Mouse (Mus musculus): Measurements from ENCODE around the gene Vac14. TPM values are rescaled to one million over a fixed set of nuclear protein-coding genes. Genes with fewer than 3 reads are reported as not detected.

Vac14 gene
- total RNA-seq, 1 experiment: 33.1 TPM

- Histone ChIP-seq H3K9ac (ENCODE audit: insufficient read depth, low read depth, low read length, poor library complexity, severe bottlenecking) (no peak overlapping the region), H3K9me3 (ENCODE audit: control insufficient read depth, insufficient read depth, low read depth, low read length) (no peaks in the 10 kb centered on the region), H3K4me1 (ENCODE audit: control insufficient read depth in 2 of 2, insufficient read depth in 2 of 2, low read length in 2 of 2, poor library complexity in 1 of 2) (no peaks in the 10 kb centered on the region), H3K27ac (ENCODE audit: insufficient read depth, low read depth, low read length, poor library complexity, severe bottlenecking) (no peak overlapping the region; the same call in 1 of the 2 replicates), H3K4me3 (ENCODE audit: insufficient read depth in 1 of 2, low read depth in 1 of 2, low read length in 2 of 2, poor library complexity in 1 of 2, severe bottlenecking in 1 of 2) (no peak overlapping the region), H3K36me3 (ENCODE audit: control insufficient read depth, insufficient read depth, low read length, poor library complexity, severe bottlenecking) (peaks cover 34% of the 10 kb centered on the region)
- DNase-seq (ENCODE audit: low read depth, low spot score): no peak
- TF ChIP-seq HCFC1 (IDR thresholded peaks at IDR 0.05; ENCODE audit: borderline replicate concordance, insufficient read depth, low read length) (no peak), MAFK (IDR thresholded peaks at IDR 0.05; ENCODE audit: insufficient read depth, low read depth, low read length) (no peak), ZNF384 (IDR thresholded peaks at IDR 0.05; ENCODE audit: low read depth, low read length) (no peak), ZC3H11A (IDR thresholded peaks at IDR 0.05; ENCODE audit: borderline replicate concordance, low read depth, low read length) (no peak), CHD2 (IDR thresholded peaks at IDR 0.05; ENCODE audit: low read depth, low read length) (no peak)
- in situ Hi-C loops (cut with MboI; ENCODE audit: low sequenced_read_pairs in 2 of 2, unreplicated experiment in 2 of 2): no loop called here
Observed at GRCm38 (mm10) chr8:110703460-110704061, 85.2 kb downstream of the Vac14 start.

DNA sequence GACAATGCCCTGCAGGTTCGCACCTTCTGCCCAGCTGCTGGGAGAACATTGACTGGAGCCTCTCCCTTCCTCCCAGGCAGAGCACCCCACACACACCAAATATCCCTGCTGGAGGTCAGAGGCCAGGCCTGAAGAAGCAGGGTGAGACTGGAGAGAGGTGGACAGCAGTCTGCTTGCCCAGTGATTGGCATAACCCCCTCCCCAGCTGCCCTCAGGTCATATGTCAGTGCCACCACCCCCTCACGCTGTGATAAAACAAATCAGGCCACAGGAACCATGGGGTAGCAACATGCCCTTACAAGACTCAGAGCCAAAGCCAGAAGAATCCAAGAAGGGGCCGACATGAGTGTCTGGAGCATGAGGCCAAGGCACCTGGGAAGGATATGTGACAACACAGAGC lies 85.7 kb downstream of the Vac14 start:
- Histone ChIP-seq H3K27ac (ENCODE audit: insufficient read depth, low read depth, low read length, poor library complexity, severe bottlenecking) (no peak overlapping the region), H3K4me3 (ENCODE audit: insufficient read depth in 1 of 2, low read depth in 1 of 2, low read length in 2 of 2, poor library complexity in 1 of 2, severe bottlenecking in 1 of 2) (no peak overlapping the region), H3K9me3 (ENCODE audit: control insufficient read depth, insufficient read depth, low read depth, low read length) (no peaks in the 10 kb centered on the region), H3K36me3 (ENCODE audit: control insufficient read depth, insufficient read depth, low read length, poor library complexity, severe bottlenecking) (peaks cover 36% of the 10 kb centered on the region), H3K4me1 (ENCODE audit: control insufficient read depth in 2 of 2, insufficient read depth in 2 of 2, low read length in 2 of 2, poor library complexity in 1 of 2) (no peaks in the 10 kb centered on the region), H3K9ac (ENCODE audit: insufficient read depth, low read depth, low read length, poor library complexity, severe bottlenecking) (no peak overlapping the region)
- DNase-seq (ENCODE audit: low read depth, low spot score): no peak
- TF ChIP-seq ZC3H11A (IDR thresholded peaks at IDR 0.05; ENCODE audit: borderline replicate concordance, low read depth, low read length) (no peak), CHD2 (IDR thresholded peaks at IDR 0.05; ENCODE audit: low read depth, low read length) (no peak), ZNF384 (IDR thresholded peaks at IDR 0.05; ENCODE audit: low read depth, low read length) (no peak), HCFC1 (IDR thresholded peaks at IDR 0.05; ENCODE audit: borderline replicate concordance, insufficient read depth, low read length) (no peak), MAFK (IDR thresholded peaks at IDR 0.05; ENCODE audit: insufficient read depth, low read depth, low read length) (no peak)
- in situ Hi-C loops (cut with MboI; ENCODE audit: low sequenced_read_pairs in 2 of 2, unreplicated experiment in 2 of 2): no loop called here

GRCm38 (mm10) chr8:110705391-110706287 lies 87.3 kb downstream of the Vac14 start:
- no peaks in the 10 kb centered on the region for H3K4me1 ChIP-seq (ENCODE audit: control insufficient read depth in 2 of 2, insufficient read depth in 2 of 2, low read length in 2 of 2, poor library complexity in 1 of 2)
- peaks cover 34% of the 10 kb centered on the region for H3K36me3 ChIP-seq (ENCODE audit: control insufficient read depth, insufficient read depth, low read length, poor library complexity, severe bottlenecking)
- DNase-seq (ENCODE audit: low read depth, low spot score): no peak
- H3K9ac ChIP-seq (ENCODE audit: insufficient read depth, low read depth, low read length, poor library complexity, severe bottlenecking): no peak overlapping the region
- no peak overlapping the region for H3K4me3 ChIP-seq (ENCODE audit: insufficient read depth in 1 of 2, low read depth in 1 of 2, low read length in 2 of 2, poor library complexity in 1 of 2, severe bottlenecking in 1 of 2)
- in situ Hi-C loops (cut with MboI; ENCODE audit: low sequenced_read_pairs in 2 of 2, unreplicated experiment in 2 of 2): no loop called here
- no peak overlapping the region for H3K27ac ChIP-seq (ENCODE audit: insufficient read depth, low read depth, low read length, poor library complexity, severe bottlenecking)
- TF ChIP-seq ZC3H11A (IDR thresholded peaks at IDR 0.05; ENCODE audit: borderline replicate concordance, low read depth, low read length) (no peak), CHD2 (IDR thresholded peaks at IDR 0.05; ENCODE audit: low read depth, low read length) (no peak), MAFK (IDR thresholded peaks at IDR 0.05; ENCODE audit: insufficient read depth, low read depth, low read length) (no peak), HCFC1 (IDR thresholded peaks at IDR 0.05; ENCODE audit: borderline replicate concordance, insufficient read depth, low read length) (no peak), ZNF384 (IDR thresholded peaks at IDR 0.05; ENCODE audit: low read depth, low read length) (no peak)
- H3K9me3 ChIP-seq (ENCODE audit: control insufficient read depth, insufficient read depth, low read depth, low read length): no peaks in the 10 kb centered on the region

DNA sequence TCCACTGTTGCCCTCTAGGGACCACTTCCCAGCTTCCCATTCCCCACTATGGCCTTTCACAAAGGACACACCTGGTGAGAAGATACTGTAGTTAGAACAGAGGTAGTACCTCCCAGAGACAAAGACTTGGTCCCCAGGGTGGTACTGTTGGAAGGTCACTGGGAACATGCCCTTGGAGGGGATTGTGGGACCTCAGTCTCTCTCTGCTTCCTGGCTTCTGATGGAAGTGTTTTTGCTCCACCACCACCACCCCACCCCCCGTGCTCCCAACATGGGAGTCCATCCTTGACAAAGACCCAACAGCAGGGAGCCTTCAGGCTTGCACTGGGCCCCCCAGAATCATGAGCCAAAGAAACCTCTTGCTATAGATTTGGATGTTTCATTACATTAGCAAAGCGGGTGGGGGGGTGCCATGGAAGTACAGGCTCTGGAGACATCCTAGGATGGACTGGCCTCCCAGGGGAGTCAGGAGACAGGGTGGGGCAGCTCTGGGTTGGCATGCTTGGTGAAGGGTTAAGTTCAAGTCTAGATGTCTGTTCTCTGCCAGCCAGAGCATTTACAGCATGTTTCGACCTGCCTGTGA lies 88.0 kb downstream of the Vac14 start:
- no peaks in the 10 kb centered on the region for H3K4me1 ChIP-seq (ENCODE audit: control insufficient read depth in 2 of 2, insufficient read depth in 2 of 2, low read length in 2 of 2, poor library complexity in 1 of 2)
- no peak overlapping the region for H3K27ac ChIP-seq (ENCODE audit: insufficient read depth, low read depth, low read length, poor library complexity, severe bottlenecking)
- H3K9ac ChIP-seq (ENCODE audit: insufficient read depth, low read depth, low read length, poor library complexity, severe bottlenecking): no peak overlapping the region
- H3K36me3 ChIP-seq (ENCODE audit: control insufficient read depth, insufficient read depth, low read length, poor library complexity, severe bottlenecking): peaks cover 37% of the 10 kb centered on the region
- no peak overlapping the region for H3K4me3 ChIP-seq (ENCODE audit: insufficient read depth in 1 of 2, low read depth in 1 of 2, low read length in 2 of 2, poor library complexity in 1 of 2, severe bottlenecking in 1 of 2)
- DNase-seq (ENCODE audit: low read depth, low spot score): no peak
- TF ChIP-seq CHD2 (IDR thresholded peaks at IDR 0.05; ENCODE audit: low read depth, low read length): no peak
- TF ChIP-seq ZC3H11A (IDR thresholded peaks at IDR 0.05; ENCODE audit: borderline replicate concordance, low read depth, low read length): no peak
- TF ChIP-seq ZNF384 (IDR thresholded peaks at IDR 0.05; ENCODE audit: low read depth, low read length): no peak
- no peak for TF ChIP-seq MAFK (IDR thresholded peaks at IDR 0.05; ENCODE audit: insufficient read depth, low read depth, low read length)
- no peak for TF ChIP-seq HCFC1 (IDR thresholded peaks at IDR 0.05; ENCODE audit: borderline replicate concordance, insufficient read depth, low read length)
- in situ Hi-C loops (cut with MboI; ENCODE audit: low sequenced_read_pairs in 2 of 2, unreplicated experiment in 2 of 2): no loop called here
- no peaks in the 10 kb centered on the region for H3K9me3 ChIP-seq (ENCODE audit: control insufficient read depth, insufficient read depth, low read depth, low read length)
